ENCODE assay signal across 9 mouse cellular contexts in the genomic region with DNA sequence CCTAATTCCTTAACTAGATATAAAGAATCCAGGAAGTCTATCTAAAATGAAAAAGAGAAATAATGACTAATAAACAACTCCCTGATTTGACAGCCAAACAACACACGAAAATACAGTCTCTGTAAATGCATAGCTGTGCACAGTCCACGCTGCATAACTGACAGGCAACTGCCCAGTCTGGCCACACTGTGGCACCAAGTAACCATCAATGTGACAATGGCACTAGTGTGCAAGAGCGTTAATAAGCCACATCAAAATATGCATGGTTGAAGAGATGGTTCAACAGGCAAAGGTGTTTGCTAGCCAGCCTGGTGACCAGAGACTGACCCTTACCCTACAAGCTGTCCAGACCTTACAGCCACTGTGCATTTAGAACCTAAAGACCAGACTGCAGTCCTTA. TPM values are rescaled to one million over a fixed set of nuclear protein-coding genes. Genes with fewer than 3 reads are reported as not detected.
DNase-seq lines count a peak whose midpoint lies in the region; ATAC-seq and TF ChIP-seq lines count a peak whose summit lies in the region.
"Had no signal": no experiment of that assay in that cellular context is flagged by ENCODE, and none has a peak within 500 bp of the region (broad histone marks: within the 10 kb centered on the region; RNA-seq: fewer than 3 reads in every experiment).

No protein-coding gene starts in this region.

- H3K79me2 ChIP-seq in MEL (ENCODE audit: control insufficient read depth, insufficient read depth, low read length, poor library complexity): no peaks in the 10 kb centered on the region

- no peaks in the 10 kb centered on the region for H3K27me3 ChIP-seq in hindbrain, embryonic 14.5 days (ENCODE audit: control insufficient read depth, insufficient read depth, low read length)
- H3K27me3 ChIP-seq in hindbrain, embryonic 10.5 days (ENCODE audit: insufficient read depth, poor library complexity, severe bottlenecking): no peaks in the 10 kb centered on the region
- H3K27me3 ChIP-seq in MEL (ENCODE audit: control insufficient read depth in 1 of 2, insufficient read depth in 2 of 2, low read length in 2 of 2): no peaks in the 10 kb centered on the region
- no peaks in the 10 kb centered on the region for H3K27me3 ChIP-seq in lung, postnatal 0 days (replicated peaks; ENCODE audit: insufficient read depth, low read length)

- 89% methylated on average over 3 of the region's 3 CpGs for WGBS in hindbrain, embryonic 14.5 days
- WGBS in hindbrain, embryonic 10.5 days: 86% methylated on average over 3 of the region's 3 CpGs
- 74% methylated on average over 3 of the region's 3 CpGs for WGBS in lung, postnatal 0 days

- H3K36me3 ChIP-seq in hindbrain, embryonic 14.5 days (replicated peaks; ENCODE audit: control insufficient read depth, insufficient read depth): peaks cover 85% of the 10 kb centered on the region
- H3K36me3 ChIP-seq in hindbrain, embryonic 10.5 days: peaks cover 90% of the 10 kb centered on the region
- peaks cover 0 to 2% of the 10 kb centered on the region in 2 experiments; a peak in 2 of 4 replicates for H3K36me3 ChIP-seq in MEL (ENCODE audit: control insufficient read depth in 1 of 2, insufficient read depth in 2 of 2, low read length in 2 of 2)
- peaks cover 10% of the 10 kb centered on the region; the same call in 1 of the 2 replicates for H3K36me3 ChIP-seq in lung, postnatal 0 days (ENCODE audit: insufficient read depth, low read length)

- no peak for TF ChIP-seq POLR2A in MEL (IDR thresholded peaks at IDR 0.05; ENCODE audit: control insufficient read depth in 1 of 2, insufficient read depth in 1 of 2, low read depth in 1 of 2, low read length in 2 of 2, poor library complexity in 1 of 2)

- TF ChIP-seq CTCF in MEL (IDR thresholded peaks at IDR 0.05 in 2 of 3, conservative IDR thresholded peaks at IDR 0.05 in 1 of 3; ENCODE audit: control insufficient read depth in 1 of 3, insufficient read depth in 1 of 3, low read depth in 2 of 3, low read length in 3 of 3, poor library complexity in 1 of 3, severe bottlenecking in 1 of 3): peak in 2 of 3 experiments; percentile 28 to 30; a peak in 3 of 6 replicates
- TF ChIP-seq CTCF in lung, postnatal 0 days (IDR thresholded peaks at IDR 0.05): peak; percentile 77

- no peak overlapping the region for H3K9ac ChIP-seq in hindbrain, embryonic 14.5 days
- no peak overlapping the region for H3K9ac ChIP-seq in MEL (ENCODE audit: control insufficient read depth, low read depth, low read length, poor library complexity, severe bottlenecking)
- H3K9ac ChIP-seq in lung, postnatal 0 days (replicated peaks; ENCODE audit: low read depth): no peak overlapping the region

- no peak overlapping the region for H3K4me3 ChIP-seq in hindbrain, embryonic 14.5 days (replicated peaks; ENCODE audit: low read length)
- no peak overlapping the region for H3K4me3 ChIP-seq in hindbrain, embryonic 10.5 days
- no peak overlapping the region for H3K4me3 ChIP-seq in MEL (ENCODE audit: control insufficient read depth in 1 of 2, insufficient read depth in 1 of 2, low read depth in 2 of 2, low read length in 2 of 2)
- H3K4me3 ChIP-seq in lung, postnatal 0 days (ENCODE audit: low read depth, low read length): no peak overlapping the region
- H3K4me3 ChIP-seq: erythroblast, embryonic 14.5 days had no signal

- H3K4me2 ChIP-seq in hindbrain, embryonic 14.5 days (replicated peaks): no peak overlapping the region
- H3K4me2 ChIP-seq in lung, postnatal 0 days (replicated peaks; ENCODE audit: low read depth, low read length): no peak overlapping the region

- no peak for ATAC-seq in CD4-positive, CD25-positive, alpha-beta regulatory T cell, adult 4 months
- ATAC-seq in hindbrain, embryonic 14.5 days (ENCODE audit: low FRiP score): no peak
- ATAC-seq in lung, postnatal 0 days: peak; percentile 74

- no peaks in the 10 kb centered on the region for H3K4me1 ChIP-seq in hindbrain, embryonic 14.5 days (replicated peaks; ENCODE audit: control insufficient read depth, insufficient read depth, low read length)
- H3K4me1 ChIP-seq in hindbrain, embryonic 10.5 days (replicated peaks): no peaks in the 10 kb centered on the region
- no peaks in the 10 kb centered on the region for H3K4me1 ChIP-seq in MEL (ENCODE audit: control insufficient read depth in 1 of 2, insufficient read depth in 2 of 2, low read length in 2 of 2)
- H3K4me1 ChIP-seq in lung, postnatal 0 days (ENCODE audit: insufficient read depth, low read depth, low read length): no peaks in the 10 kb centered on the region

- TF ChIP-seq RAD21 in MEL (IDR thresholded peaks at IDR 0.05; ENCODE audit: low read depth, low read length): peak; percentile 40

- no peaks in the 10 kb centered on the region for H3K9me3 ChIP-seq in hindbrain, embryonic 14.5 days (ENCODE audit: control insufficient read depth, low read length)
- no peaks in the 10 kb centered on the region for H3K9me3 ChIP-seq in hindbrain, embryonic 10.5 days
- H3K9me3 ChIP-seq in MEL (replicated peaks; ENCODE audit: insufficient read depth, low read length): no peaks in the 10 kb centered on the region
- no peaks in the 10 kb centered on the region for H3K9me3 ChIP-seq in lung, postnatal 0 days (ENCODE audit: low read length)

- H3K27ac ChIP-seq in hindbrain, embryonic 14.5 days: no peak overlapping the region
- no peak overlapping the region for H3K27ac ChIP-seq in hindbrain, embryonic 10.5 days
- H3K27ac ChIP-seq in MEL (ENCODE audit: control insufficient read depth, low read depth, low read length): no peak overlapping the region
- no peak overlapping the region for H3K27ac ChIP-seq in lung, postnatal 0 days (ENCODE audit: low read length)

- DNase-seq in CD4-positive, CD25-positive, alpha-beta regulatory T cell, adult 2 months (ENCODE audit: low read depth, low spot score): peak; percentile 60
- DNase-seq in hindbrain, embryonic 14.5 days (ENCODE audit: low spot score): peak; percentile 32
- DNase-seq in hindbrain, embryonic 10.5 days (ENCODE audit: low spot score): no peak
- no peak for DNase-seq in MEL (ENCODE audit: low read depth, low spot score)
- DNase-seq in lung, postnatal 0 days (ENCODE audit: low spot score): peak; percentile 41
- no peak for DNase-seq in spleen, postnatal 14 days (ENCODE audit: low spot score in 2 of 2)
- no peak for DNase-seq in urinary bladder, adult 18-20 months (ENCODE audit: low spot score in 2 of 2)

- TF ChIP-seq EP300 in MEL (IDR thresholded peaks at IDR 0.05; ENCODE audit: low read depth in 1 of 2, low read length in 2 of 2): no peak
- TF ChIP-seq EP300 in lung, postnatal 0 days (IDR thresholded peaks at IDR 0.05): no peak

TF ChIP-seq in MEL, 35 proteins besides CTCF, POLR2A, EP300 and RAD21:
- no peak for TF ChIP-seq UBTF (IDR thresholded peaks at IDR 0.05; ENCODE audit: borderline replicate concordance, insufficient read depth, low read depth, low read length)
- no peak for TF ChIP-seq JUND (IDR thresholded peaks at IDR 0.05; ENCODE audit: low read depth, low read length)
- peak; percentile 19; the same call in 1 of the 2 replicates for TF ChIP-seq SMC3 (IDR thresholded peaks at IDR 0.05; ENCODE audit: low read depth, low read length)

RNA-seq across cellular contexts. Expression of a gene that starts 17.6 kb away (rescaled TPM):
- 10 to 100 TPM; 24.2 to 24.5 TPM for polyA plus RNA-seq in CD4-positive, CD25-positive, alpha-beta regulatory T cell, adult 4 months (2017; shearing (Covaris generic))
- 36.5 and 37.2 TPM in 2 replicates for polyA plus RNA-seq in hindbrain, embryonic 14.5 days (2014; fragmentation: Nextera tagmentation; extraction: Ambion mirVana)
- 16.7 and 18.5 TPM in 2 replicates for polyA plus RNA-seq in hindbrain, embryonic 10.5 days (2016; fragmentation: Nextera tagmentation; extraction: Ambion mirVana)
- 7.3 and 7.6 TPM in 2 replicates for total RNA-seq in MEL (2012; rRNA removed)
- 10 to 100 TPM in 1 of 2 experiments, not detected in 1; 10.9 TPM for polyA plus RNA-seq in MEL (2012; ENCODE audit: insufficient read depth in 1 of 2, insufficient read length in 2 of 2, low read depth in 1 of 2, low replicate concordance in 2 of 2, missing spikeins in 1 of 2)
- 43.3 and 45.3 TPM in 2 replicates for polyA plus RNA-seq in lung, postnatal 0 days (2015; fragmentation: Nextera tagmentation; extraction: Ambion mirVana)

RNA-seq across cellular contexts. Expression of a gene that starts 41.1 kb away (rescaled TPM):
- polyA plus RNA-seq in CD4-positive, CD25-positive, alpha-beta regulatory T cell, adult 4 months (2017; shearing (Covaris generic)): not detected
- 3.3 and 3.8 TPM in 2 replicates for polyA plus RNA-seq in hindbrain, embryonic 14.5 days (2014; fragmentation: Nextera tagmentation; extraction: Ambion mirVana)
- polyA plus RNA-seq in hindbrain, embryonic 10.5 days (2016; fragmentation: Nextera tagmentation; extraction: Ambion mirVana): 1.2 and 2.0 TPM in 2 replicates
- total RNA-seq in MEL (2012; rRNA removed): 1.1 and 1.3 TPM in 2 replicates
- under 1 TPM in 1 of 2 experiments, not detected in 1; 0.38 TPM for polyA plus RNA-seq in MEL (2012; ENCODE audit: insufficient read depth in 1 of 2, insufficient read length in 2 of 2, low read depth in 1 of 2, low replicate concordance in 2 of 2, missing spikeins in 1 of 2)
- polyA plus RNA-seq in lung, postnatal 0 days (2015; fragmentation: Nextera tagmentation; extraction: Ambion mirVana): 0.72 and 0.74 TPM in 2 replicates

Comparison
In these comparisons a context has a peak if more than half of its experiments do, and no peak if none do; other contexts are left out.
1. DNase-seq: peak in CD4-positive, CD25-positive, alpha-beta regulatory T cell, adult 2 months (single experiment), hindbrain, embryonic 14.5 days (single experiment) and lung, postnatal 0 days (single experiment); none in hindbrain, embryonic 10.5 days (single experiment), MEL (single experiment), spleen, postnatal 14 days (0 of 2) and urinary bladder, adult 18-20 months (0 of 2).